Mouse (Mus musculus): ENCODE data around the gene Hsd17b10.

Hsd17b10 gene

DNA sequence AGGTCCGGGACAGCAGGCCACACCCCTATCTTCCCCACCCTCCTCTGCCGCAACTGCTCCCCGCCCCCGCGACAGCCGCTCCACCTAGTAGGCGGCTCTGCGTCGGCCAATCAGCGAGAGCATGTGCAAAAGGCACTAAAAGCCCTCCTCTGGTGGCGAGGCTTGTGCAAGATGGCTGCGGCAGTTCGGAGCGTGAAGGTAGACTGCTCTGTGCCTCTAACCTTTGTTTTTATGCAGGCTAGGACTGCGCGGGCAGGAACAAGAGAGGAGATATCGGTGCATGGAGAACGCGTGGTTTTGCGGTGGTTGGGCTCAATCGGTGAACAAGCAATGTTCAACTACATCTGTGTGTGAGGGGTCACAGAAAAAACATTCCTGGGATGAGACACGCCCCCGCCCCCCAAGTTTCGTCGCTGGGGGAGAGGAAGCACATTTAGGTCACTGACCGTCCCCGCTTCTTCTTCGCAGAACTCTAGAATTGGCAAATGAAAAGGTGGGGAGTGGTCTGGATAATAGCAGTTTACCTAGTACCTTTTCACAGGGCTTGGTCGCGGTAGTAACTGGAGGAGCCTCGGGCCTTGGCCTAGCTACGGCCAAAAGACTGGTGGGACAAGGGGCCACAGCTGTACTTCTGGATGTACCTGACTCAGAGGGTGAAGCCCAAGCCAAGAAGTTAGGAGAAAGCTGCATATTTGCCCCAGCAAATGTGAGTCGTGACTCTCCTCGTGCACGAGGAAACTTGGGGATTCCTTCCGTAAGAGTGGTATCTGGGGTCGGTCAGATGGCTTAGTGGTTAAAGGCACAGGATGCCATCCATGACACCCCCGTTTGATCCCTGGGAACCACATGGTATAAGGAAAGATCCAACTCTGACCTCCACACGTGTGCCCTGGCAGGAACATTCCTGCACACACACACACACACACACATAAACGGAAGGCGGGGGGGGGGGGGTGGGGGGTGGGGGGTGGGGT lies at the start of gene Hsd17b10:
Hsd17b10 (plus strand) TSS at position 109 of the 974 bp plus-strand sequence.
- DNase-seq (ENCODE audit: low spot score), result peak; percentile 33

- DNase-seq (ENCODE audit: low spot score), result no peak
Measured at GRCm38 (mm10) chrX:151999006-151999710, 2.5 kb upstream of the Hsd17b10 start.

DNA sequence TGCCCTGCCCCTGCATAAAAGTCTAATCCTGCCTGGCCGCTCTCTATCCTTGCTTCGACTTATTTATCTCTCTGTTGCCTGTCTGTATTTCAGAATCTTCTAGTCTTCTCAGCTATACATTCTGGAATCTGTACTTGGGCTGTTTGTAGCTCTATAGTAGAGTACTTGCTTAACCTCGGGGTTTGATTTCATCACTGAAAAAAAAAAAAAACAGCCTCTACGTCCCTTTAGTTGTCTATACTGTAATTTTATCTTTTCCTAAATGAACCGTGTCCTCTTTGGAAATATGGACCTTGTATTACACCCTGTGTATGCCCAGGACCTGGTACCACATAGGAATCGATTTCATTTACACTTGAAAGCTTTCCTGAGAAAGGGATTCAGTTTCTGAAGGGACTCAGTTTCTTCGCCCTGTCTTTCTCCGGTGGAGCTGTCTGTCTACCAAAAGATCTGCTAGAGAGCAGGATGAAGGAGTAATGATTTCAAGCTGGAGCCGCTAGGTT lies 412 bp upstream of the Hsd17b10 start:
- no peak for DNase-seq (ENCODE audit: low spot score)

- no peak for DNase-seq (ENCODE audit: low spot score)
Measured at GRCm38 (mm10) chrX:152002865-152003264, 1.2 kb downstream of the Hsd17b10 start.

GRCm38 (mm10) chrX:152007863-152008262 lies 6.2 kb downstream of the Hsd17b10 start:
- no peak for DNase-seq (ENCODE audit: low spot score)

GRCm38 (mm10) chrX:152015752-152016150 lies 14.1 kb downstream of the Hsd17b10 start:
- DNase-seq (ENCODE audit: low spot score), result no peak

- peak; percentile 41 for DNase-seq (ENCODE audit: low spot score)
Measured at GRCm38 (mm10) chrX:152016151-152017145, 14.8 kb downstream of the Hsd17b10 start, which contains the start of the genes Ribc1 and Smc1a. TSS of gene Ribc1 (minus strand) at chrX:152016295. TSS of gene Smc1a (plus strand) at chrX:152016428.

DNA sequence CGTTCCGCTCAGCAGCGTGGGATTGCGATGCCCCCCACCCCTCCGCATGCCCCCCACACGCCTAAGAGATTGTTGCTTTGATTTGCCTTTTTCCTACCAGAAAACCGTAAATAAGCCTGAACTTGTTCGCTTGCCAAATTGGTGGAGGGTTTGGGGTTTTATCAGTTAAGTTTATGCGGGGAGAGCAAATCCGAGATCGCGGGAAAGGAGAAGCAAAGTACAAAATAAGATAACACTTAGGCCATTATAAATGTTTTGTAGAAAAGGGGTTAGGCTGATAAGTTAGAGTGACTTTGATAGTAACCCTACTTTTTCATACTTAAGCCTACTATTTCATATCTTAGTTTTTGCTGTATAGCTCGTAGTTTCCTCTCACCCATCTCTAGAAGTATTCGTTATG lies 15.5 kb downstream of the Hsd17b10 start:
- no peak for DNase-seq (ENCODE audit: low spot score)

GRCm38 (mm10) chrX:152019294-152019693 lies 17.6 kb downstream of the Hsd17b10 start:
- no peak for DNase-seq (ENCODE audit: low spot score)

GRCm38 (mm10) chrX:152039865-152040264 lies 38.2 kb downstream of the Hsd17b10 start:
- no peak for DNase-seq (ENCODE audit: low spot score)

GRCm38 (mm10) chrX:152047230-152047629 lies 45.6 kb downstream of the Hsd17b10 start:
- no peak for DNase-seq (ENCODE audit: low spot score)

GRCm38 (mm10) chrX:152052546-152052945 lies 50.9 kb downstream of the Hsd17b10 start:
- DNase-seq (ENCODE audit: low spot score), result no peak

Measured in urinary bladder, postnatal 10 days (tissue).